Mouse (Mus musculus) stomach, embryonic 16.5 days (tissue): ENCODE results near the gene Dcaf6. TPM values are rescaled to one million over a fixed set of nuclear protein-coding genes. Genes with fewer than 3 reads are reported as not detected.

Source experiments
- ATAC-seq: fragments of 200-750 bp; cut with Nextera tagmentation; 2 replicates; pipeline ENCODE4 v1.8.0; 2017; ENCODE audit warnings: moderate number of reproducible peaks, moderate TSS enrichment; ENCODE audit not compliant: insufficient read depth, low FRiP score
- H3K27ac ChIP-seq: fragments of 300-500 bp; sonication (generic); 2 replicates; pipeline ENCODE4 v1.5.1; 2014; ENCODE audit warnings: low read length
- H3K27me3 ChIP-seq: fragments of 300-500 bp; sonication (generic); 2 replicates; pipeline ENCODE4 v1.6.1; 2014; ENCODE audit warnings: low read length, control low read depth, mixed read lengths; ENCODE audit not compliant: control insufficient read depth, insufficient read depth
- H3K36me3 ChIP-seq: fragments of 300-500 bp; sonication (generic); 2 replicates; pipeline ENCODE4 v1.6.1; 2014; ENCODE audit warnings: low read length; ENCODE audit not compliant: control insufficient read depth, insufficient read depth
- H3K4me1 ChIP-seq: fragments of 300-500 bp; sonication (generic); 2 replicates; pipeline ENCODE4 v1.6.1; 2014; ENCODE audit warnings: low read length, control low read depth, mixed read lengths; ENCODE audit not compliant: control insufficient read depth, insufficient read depth
- H3K4me2 ChIP-seq: fragments of 300-500 bp; sonication (generic); 2 replicates; pipeline ENCODE4 v1.6.1; 2014; ENCODE audit warnings: low read depth, low read length, mixed read lengths
- H3K4me3 ChIP-seq: fragments of 300-500 bp; sonication (generic); replicated peaks from 2 replicates; pipeline ENCODE4 v1.5.1; 2014; ENCODE audit warnings: mild to moderate bottlenecking, low read length
- H3K9ac ChIP-seq: fragments of 300-500 bp; sonication (generic); 2 replicates; pipeline ENCODE4 v1.6.1; 2014; ENCODE audit warnings: low read length
- H3K9me3 ChIP-seq: fragments of 300-500 bp; sonication (generic); replicated peaks from 2 replicates; pipeline ENCODE4 v1.6.1; 2016; ENCODE audit warnings: low read length, control low read depth; ENCODE audit not compliant: control insufficient read depth
- WGBS: fragments of 180-500 bp; shearing (Covaris S2); extraction: QIAGEN DNeasy Blood & Tissue Kit; methylation state at CpG from one replicate; pipeline ENCODE4 v1.1.7; 2014; 5-methylcytosine and 5-hydroxymethylcytosine counted together
- polyA plus RNA-seq: library from polyadenylated mRNA; unstranded; fragments of >200 nt; fragmentation: Nextera tagmentation; extraction: Ambion mirVana; gene quantifications from 2 replicates; pipeline ENCODE4 v1.2.1, GENCODE M21; 2015

Dcaf6 gene
- polyA plus RNA-seq, 1 experiment from 2014 or later = 16.2 TPM

DNA sequence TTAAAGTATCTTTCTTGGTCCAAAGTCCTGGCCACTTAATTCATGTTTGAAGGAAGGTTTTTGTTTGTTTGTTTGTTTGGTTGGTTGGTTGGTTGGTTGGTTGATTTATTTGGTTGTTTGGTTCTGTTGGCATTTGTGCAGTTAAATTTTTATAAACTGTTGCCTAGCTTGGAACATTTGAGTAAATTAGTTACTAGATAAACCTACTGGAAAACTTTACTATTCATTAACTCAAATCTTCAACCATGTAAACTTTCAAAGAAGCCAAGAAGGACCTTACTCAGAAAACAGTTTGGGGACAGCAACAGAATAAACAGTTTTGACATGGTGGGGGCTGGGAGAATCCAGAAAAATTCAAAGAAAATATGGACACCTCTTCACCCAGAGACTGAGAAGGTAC lies 8.7 kb upstream of the Dcaf6 start:
- no peak overlapping the region for H3K4me2 ChIP-seq
- no peaks in the 10 kb centered on the region for H3K36me3 ChIP-seq
- no peaks in the 10 kb centered on the region for H3K9me3 ChIP-seq
- no peak for ATAC-seq
- H3K9ac ChIP-seq = no peak overlapping the region
- H3K27ac ChIP-seq = no peak overlapping the region
- H3K27me3 ChIP-seq = no peaks in the 10 kb centered on the region
- no peak overlapping the region for H3K4me3 ChIP-seq
- H3K4me1 ChIP-seq = no peaks in the 10 kb centered on the region

DNA sequence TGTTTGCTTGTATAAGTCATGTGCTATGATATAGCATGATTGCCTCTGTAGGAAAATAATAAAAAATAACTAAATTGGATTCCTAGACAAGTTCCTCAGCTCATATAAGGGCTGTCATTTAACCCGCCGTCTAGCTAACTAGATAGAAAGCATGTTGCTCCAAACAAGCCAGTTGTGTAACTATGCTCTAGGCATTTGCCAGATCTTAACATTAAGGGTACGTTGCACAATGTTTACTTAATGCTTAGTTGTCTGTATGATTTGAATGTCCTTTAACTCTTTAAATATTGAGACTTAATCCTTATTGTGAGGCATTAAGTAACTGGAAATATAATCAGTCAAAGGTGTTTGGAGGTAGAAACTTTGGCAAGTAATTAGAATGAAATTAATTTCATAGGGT lies 4.3 kb upstream of the Dcaf6 start:
- Histone ChIP-seq H3K4me2 (no peak overlapping the region), H3K27ac (no peak overlapping the region), H3K36me3 (no peaks in the 10 kb centered on the region), H3K4me1 (peaks cover 3% of the 10 kb centered on the region; the same call in 1 of the 2 replicates), H3K27me3 (no peaks in the 10 kb centered on the region), H3K9ac (no peak overlapping the region), H3K4me3 (no peak overlapping the region), H3K9me3 (no peaks in the 10 kb centered on the region)
- 70% methylated on average over 3 of the region's 3 CpGs for WGBS
- ATAC-seq = no peak

DNA sequence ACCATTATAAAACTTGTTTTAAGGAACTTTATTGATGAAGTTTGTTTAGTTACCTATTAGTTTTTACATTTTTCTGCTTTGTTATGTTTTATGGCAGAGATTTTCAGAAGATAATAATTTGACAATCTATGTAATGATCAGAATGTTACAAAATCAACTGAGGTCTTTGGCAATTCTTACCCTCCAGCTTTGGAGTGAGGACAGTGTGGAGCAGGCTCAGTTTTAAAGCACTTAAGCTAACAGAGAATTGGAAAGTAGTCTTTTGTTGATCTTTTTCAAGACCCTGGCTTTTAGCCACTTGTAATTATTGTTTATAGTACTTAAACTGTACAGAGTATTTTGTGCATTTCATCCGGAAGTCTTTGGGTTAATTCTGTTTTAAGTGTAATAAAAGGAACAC lies 2.6 kb upstream of the Dcaf6 start:
- Histone ChIP-seq H3K9me3 (no peaks in the 10 kb centered on the region), H3K27me3 (no peaks in the 10 kb centered on the region), H3K27ac (no peak overlapping the region), H3K36me3 (no peaks in the 10 kb centered on the region), H3K4me3 (no peak overlapping the region), H3K9ac (no peak overlapping the region), H3K4me1 (peaks cover 3% of the 10 kb centered on the region; the same call in 1 of the 2 replicates), H3K4me2 (no peak overlapping the region)
- 66% methylated on average over 1 of the region's 1 CpGs for WGBS
- no peak for ATAC-seq

DNA sequence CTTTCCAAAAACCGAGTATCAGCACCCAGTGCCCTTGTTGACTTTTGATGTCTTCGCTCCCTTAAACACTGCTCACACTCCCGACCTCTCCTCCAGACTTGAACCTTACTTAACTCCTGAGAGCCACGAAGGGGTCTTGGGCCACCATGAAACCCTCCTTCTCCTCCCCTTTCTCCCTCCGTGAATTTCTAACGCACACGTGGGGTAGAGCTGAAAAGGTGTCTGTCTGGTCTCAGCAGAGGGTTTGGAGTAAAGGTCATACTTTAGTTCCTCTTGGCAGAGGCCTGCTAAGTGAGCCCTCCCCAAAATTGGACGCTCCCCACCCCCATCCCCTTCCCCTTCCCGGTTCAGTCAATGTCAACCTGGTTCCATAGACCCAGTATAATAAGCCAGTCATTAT lies 1.4 kb upstream of the Dcaf6 start:
- H3K9me3 ChIP-seq = no peaks in the 10 kb centered on the region
- H3K9ac ChIP-seq = peak overlapping the region; percentile 81
- 2% methylated on average over 9 of the region's 9 CpGs for WGBS
- peak overlapping the region; percentile 99 for H3K4me3 ChIP-seq
- peaks cover 3% of the 10 kb centered on the region; the same call in 1 of the 2 replicates for H3K4me1 ChIP-seq
- H3K36me3 ChIP-seq = no peaks in the 10 kb centered on the region
- H3K27me3 ChIP-seq = no peaks in the 10 kb centered on the region
- H3K27ac ChIP-seq = peak overlapping the region; percentile 82
- peak overlapping the region; percentile 86 for H3K4me2 ChIP-seq
- ATAC-seq = no peak

DNA sequence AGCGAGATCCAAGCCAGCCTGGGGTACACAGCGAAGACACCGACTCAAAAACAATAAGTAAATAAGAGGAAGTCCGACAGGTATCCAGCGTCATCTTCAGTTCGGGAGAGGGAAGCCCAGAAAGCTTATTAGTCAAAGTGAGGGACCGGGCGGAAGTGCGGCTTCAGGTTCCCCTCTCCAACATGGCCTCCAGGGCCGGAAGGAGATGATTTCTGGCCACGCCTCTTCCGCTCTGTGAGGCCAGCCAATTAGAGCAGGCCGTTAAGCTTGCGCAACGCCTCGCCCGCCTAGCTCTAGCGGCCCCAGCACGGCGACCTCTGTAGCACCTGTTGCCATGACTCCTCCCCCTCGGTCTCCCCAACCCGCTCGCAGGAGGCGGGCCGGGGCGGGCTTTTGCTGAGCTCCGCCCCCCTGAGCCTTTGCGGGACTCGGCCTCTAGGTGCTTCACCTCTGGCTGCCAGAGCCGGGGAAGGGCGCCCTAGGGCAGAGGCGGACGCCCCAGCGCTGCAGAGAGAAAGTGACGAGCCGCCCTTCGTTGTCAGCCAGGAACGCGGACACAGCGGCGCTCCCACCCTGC lies 614 bp upstream of the Dcaf6 start:
- peak; percentile 96 for ATAC-seq
- H3K27me3 ChIP-seq = no peaks in the 10 kb centered on the region
- peak overlapping the region; percentile 98 for H3K27ac ChIP-seq
- peaks cover 3% of the 10 kb centered on the region; the same call in 1 of the 2 replicates for H3K4me1 ChIP-seq
- H3K9ac ChIP-seq = peak overlapping the region; percentile 81
- H3K4me3 ChIP-seq = peak overlapping the region; percentile 99
- 0% methylated on average over 41 of the region's 41 CpGs for WGBS
- peak overlapping the region; percentile 86 for H3K4me2 ChIP-seq
- no peaks in the 10 kb centered on the region for H3K9me3 ChIP-seq
- no peaks in the 10 kb centered on the region for H3K36me3 ChIP-seq

DNA sequence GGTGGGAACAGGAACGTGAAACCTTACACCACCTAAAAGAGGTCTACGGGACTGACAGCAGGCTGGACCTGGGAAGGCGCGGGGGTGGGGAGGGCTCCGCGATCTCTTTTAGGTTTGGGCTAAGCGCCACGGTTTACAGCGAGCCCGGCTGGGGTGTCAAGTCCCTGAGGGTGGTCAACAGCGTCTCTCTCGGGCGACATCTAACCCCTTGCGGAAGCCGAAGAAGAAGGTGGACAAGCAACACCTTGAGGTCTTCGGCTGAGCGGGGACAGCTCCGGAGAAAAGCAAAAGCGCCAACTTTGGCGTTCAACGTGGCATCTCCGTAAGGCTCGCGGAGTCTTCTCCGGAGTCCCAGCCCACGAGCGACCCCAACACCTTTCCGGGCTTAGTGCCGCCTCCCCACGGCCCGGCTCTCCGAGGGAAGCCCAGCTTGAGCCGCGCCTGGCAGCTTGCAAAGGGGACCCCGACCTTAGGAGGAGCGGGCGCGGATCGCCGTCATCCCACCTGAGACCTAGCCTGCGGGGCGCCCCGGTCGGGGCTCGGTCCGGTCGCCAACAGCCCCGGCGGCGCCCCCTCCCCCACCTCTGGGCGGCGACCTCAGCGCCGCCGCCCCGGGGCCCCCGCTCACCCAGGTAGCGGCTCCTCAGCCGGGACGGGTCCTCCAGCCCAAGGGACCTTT lies 633 bp downstream of the Dcaf6 start:
- no peak for ATAC-seq
- under 1% methylated on average over 60 of the region's 60 CpGs for WGBS
- Histone ChIP-seq H3K4me3 (peak overlapping the region; percentile 99), H3K9ac (peak overlapping the region; percentile 94), H3K27ac (peak overlapping the region; percentile 98), H3K4me1 (peaks cover 3% of the 10 kb centered on the region; the same call in 1 of the 2 replicates), H3K4me2 (peak overlapping the region; percentile 67), H3K27me3 (no peaks in the 10 kb centered on the region), H3K9me3 (no peaks in the 10 kb centered on the region), H3K36me3 (no peaks in the 10 kb centered on the region)

DNA sequence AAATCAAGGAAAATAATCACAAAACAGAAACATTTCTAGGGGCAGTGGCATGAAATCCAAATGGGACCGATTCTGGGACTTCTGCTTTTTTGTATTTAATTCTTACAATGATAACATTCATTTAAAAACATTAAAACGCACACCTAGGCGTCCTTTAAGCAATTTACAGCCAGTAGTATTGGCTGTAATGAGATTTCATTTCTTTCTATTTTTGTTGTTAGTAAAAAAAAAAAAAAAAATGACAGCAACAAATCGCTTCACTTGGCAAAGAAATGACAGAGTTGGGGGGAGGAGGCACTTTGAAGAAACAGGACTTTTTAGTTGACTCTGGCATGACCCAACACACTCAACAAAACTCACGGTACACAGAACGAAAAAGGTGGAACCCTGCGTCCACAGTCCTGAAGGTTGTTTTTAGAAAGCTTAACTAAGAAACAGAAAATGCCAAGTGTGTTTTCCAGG lies 1.2 kb downstream of the Dcaf6 start:
- peak overlapping the region; percentile 94 for H3K9ac ChIP-seq
- ATAC-seq = no peak
- H3K4me1 ChIP-seq = peaks cover 3% of the 10 kb centered on the region; the same call in 1 of the 2 replicates
- H3K36me3 ChIP-seq = no peaks in the 10 kb centered on the region
- H3K27ac ChIP-seq = no peak overlapping the region
- H3K4me2 ChIP-seq = peak overlapping the region; percentile 67
- no peaks in the 10 kb centered on the region for H3K27me3 ChIP-seq
- WGBS = 14% methylated on average over 7 of the region's 7 CpGs
- peaks cover 4% of the 10 kb centered on the region; the same call in 1 of the 2 replicates for H3K9me3 ChIP-seq
- H3K4me3 ChIP-seq = peak overlapping the region; percentile 99

DNA sequence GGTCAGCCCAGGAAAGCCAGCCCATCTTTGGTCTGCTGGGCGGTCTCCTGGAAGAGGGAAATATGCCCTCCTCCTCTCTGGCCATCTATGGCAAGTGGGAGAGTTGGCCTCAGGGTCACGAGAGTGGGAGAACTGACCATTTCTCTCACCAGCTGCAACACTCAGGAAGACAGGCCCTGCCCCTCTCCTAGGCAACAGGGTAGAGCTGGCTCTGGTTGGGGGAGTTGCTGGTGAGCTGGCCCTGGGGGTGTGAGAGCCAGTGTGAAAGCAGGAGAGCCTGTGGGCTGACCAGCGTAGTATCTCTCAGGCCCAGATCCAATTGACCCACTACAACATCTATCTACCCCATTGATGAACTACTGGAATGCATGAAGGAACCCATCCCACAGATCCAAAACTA lies 18.6 kb downstream of the Dcaf6 start:
- H3K4me2 ChIP-seq = no peak overlapping the region
- no peak for ATAC-seq
- H3K27ac ChIP-seq = no peak overlapping the region
- H3K9ac ChIP-seq = no peak overlapping the region
- no peaks in the 10 kb centered on the region for H3K9me3 ChIP-seq
- H3K4me1 ChIP-seq = 0 out of 2 replicates have a peak, but pooled peaks cover 4% of the 10 kb centered on the region
- H3K27me3 ChIP-seq = no peaks in the 10 kb centered on the region
- H3K36me3 ChIP-seq = no peaks in the 10 kb centered on the region
- no peak overlapping the region for H3K4me3 ChIP-seq
- WGBS = 86% methylated on average over 3 of the region's 3 CpGs

DNA sequence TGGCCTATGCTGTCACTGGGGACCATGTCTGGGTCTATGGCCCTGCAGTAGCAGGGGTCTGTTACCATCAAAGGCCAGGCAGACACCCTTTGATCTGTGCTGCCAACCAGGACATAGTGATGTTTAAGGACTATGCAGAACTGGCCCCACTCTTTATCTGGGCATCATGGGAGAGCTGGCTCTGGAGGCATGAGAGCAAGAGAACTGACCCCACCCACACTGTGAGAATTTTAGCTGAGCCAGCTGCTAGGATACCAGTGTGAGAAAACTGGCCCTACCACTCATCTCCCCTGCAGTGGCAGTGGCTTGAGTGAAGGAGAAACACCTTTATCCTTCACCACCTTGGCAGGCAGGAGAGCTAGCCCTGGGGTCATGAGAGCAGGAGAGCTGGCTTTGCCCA lies 19.1 kb downstream of the Dcaf6 start:
- Histone ChIP-seq H3K4me3 (no peak overlapping the region), H3K27ac (no peak overlapping the region), H3K4me1 (0 out of 2 replicates have a peak, but pooled peaks cover 4% of the 10 kb centered on the region), H3K27me3 (no peaks in the 10 kb centered on the region), H3K4me2 (no peak overlapping the region), H3K36me3 (no peaks in the 10 kb centered on the region), H3K9ac (no peak overlapping the region), H3K9me3 (no peaks in the 10 kb centered on the region)
- ATAC-seq = no peak
